In genomic region chr17:68764329-68764880, GRCm38 (mm10) we compare ENCODE assay signal across 25 mouse cellular contexts.
DNase-seq lines count a peak whose midpoint lies in the region; ATAC-seq and TF ChIP-seq lines count a peak whose summit lies in the region.
"Had no signal": no experiment of that assay in that cellular context is flagged by ENCODE, and none has a peak within 500 bp of the region (broad histone marks: within the 10 kb centered on the region; RNA-seq: fewer than 3 reads in every experiment).

No protein-coding gene starts in this region.

- ATAC-seq in hindbrain, postnatal 0 days, result peak; percentile 69
- no peak for ATAC-seq in hindbrain, embryonic 14.5 days (ENCODE audit: low FRiP score)
- ATAC-seq in G1E (ENCODE audit: extremely low read depth, insufficient number of reproducible peaks, low FRiP score, poor library complexity, severe bottlenecking), result no peak
- ATAC-seq: activated CD4-positive, CD25-positive, alpha-beta regulatory T cell, adult 4 months; forebrain, embryonic 13.5 days; inflammation-experienced regulatory T-cells, adult 6 months; liver, embryonic 12.5 days had no signal

- H3K27me3 ChIP-seq in hindbrain, postnatal 0 days (ENCODE audit: insufficient read depth, low read length), result no peaks in the 10 kb centered on the region
- H3K27me3 ChIP-seq in hindbrain, embryonic 14.5 days (ENCODE audit: control insufficient read depth, insufficient read depth, low read length), result no peaks in the 10 kb centered on the region
- no peaks in the 10 kb centered on the region for H3K27me3 ChIP-seq in G1E (ENCODE audit: insufficient read depth, low read length)
- H3K27me3 ChIP-seq: CH12.LX; embryonic facial prominence, embryonic 12.5 days; forebrain, embryonic 13.5 days; heart, embryonic 15.5 days; limb, embryonic 12.5 days; liver, embryonic 12.5 days; neural tube, embryonic 15.5 days had no signal

- H3K4me3 ChIP-seq in hindbrain, postnatal 0 days (ENCODE audit: low read length), result no peak overlapping the region
- H3K4me3 ChIP-seq in hindbrain, embryonic 14.5 days (replicated peaks; ENCODE audit: low read length), result no peak overlapping the region
- peak overlapping the region; percentile 10; the same call in 1 of the 2 replicates for H3K4me3 ChIP-seq in G1E (ENCODE audit: low read depth, low read length)
- H3K4me3 ChIP-seq: embryonic facial prominence, embryonic 12.5 days; erythroblast, embryonic 14.5 days; forebrain, embryonic 13.5 days; heart, embryonic 15.5 days; limb, embryonic 12.5 days; liver, embryonic 12.5 days; neural tube, embryonic 15.5 days had no signal

- no peaks in the 10 kb centered on the region for H3K4me1 ChIP-seq in hindbrain, postnatal 0 days (ENCODE audit: insufficient read depth, low read length)
- H3K4me1 ChIP-seq in hindbrain, embryonic 14.5 days (replicated peaks; ENCODE audit: control insufficient read depth, insufficient read depth, low read length), result no peaks in the 10 kb centered on the region
- no peaks in the 10 kb centered on the region for H3K4me1 ChIP-seq in G1E (ENCODE audit: insufficient read depth, low read depth, low read length)
- H3K4me1 ChIP-seq: embryonic facial prominence, embryonic 12.5 days; forebrain, embryonic 13.5 days; heart, embryonic 15.5 days; limb, embryonic 12.5 days; liver, embryonic 12.5 days; neural tube, embryonic 15.5 days had no signal

- H3K9me3 ChIP-seq in hindbrain, postnatal 0 days (ENCODE audit: low read length), result no peaks in the 10 kb centered on the region
- H3K9me3 ChIP-seq in hindbrain, embryonic 14.5 days (ENCODE audit: control insufficient read depth, low read length), result no peaks in the 10 kb centered on the region
- peaks cover 60% of the 10 kb centered on the region for H3K9me3 ChIP-seq in G1E (replicated peaks)
- H3K9me3 ChIP-seq: embryonic facial prominence, embryonic 12.5 days; forebrain, embryonic 13.5 days; heart, embryonic 15.5 days; limb, embryonic 12.5 days; liver, embryonic 12.5 days; neural tube, embryonic 15.5 days had no signal

- 67% methylated on average over 10 of the region's 10 CpGs for WGBS in hindbrain, postnatal 0 days
- WGBS in hindbrain, embryonic 14.5 days, result 87% methylated on average over 10 of the region's 10 CpGs

- no peak for TF ChIP-seq CTCF in hindbrain, postnatal 0 days (IDR thresholded peaks at IDR 0.05; ENCODE audit: low read depth)
- no peak for TF ChIP-seq CTCF in G1E (IDR thresholded peaks at IDR 0.05; ENCODE audit: low read depth, low read length)

- DNase-seq in hindbrain, postnatal 0 days (ENCODE audit: low spot score), result peak; percentile 42
- DNase-seq in hindbrain, embryonic 14.5 days (ENCODE audit: low spot score), result no peak
- DNase-seq in G1E (ENCODE audit: low spot score), result no peak
- peak; percentile 19 for DNase-seq in cerebellum, adult 11 months
- DNase-seq in cerebellum, adult 9-11 months, result peak; percentile 53
- no peak for DNase-seq in adipocyte (ENCODE audit: low spot score)
- DNase-seq in spleen, postnatal 10 days (ENCODE audit: low spot score in 2 of 2), result no peak
- DNase-seq: adrenal gland, postnatal 10 days; B cell, adult 2 months; gastrocnemius, postnatal 36 days; heart, postnatal 4 days; kidney, adult 8-10 months; kidney, postnatal 14 days; lung, adult 2 months; thymus, adult 2 months had no signal

- no peak overlapping the region for H3K9ac ChIP-seq in hindbrain, postnatal 0 days (replicated peaks; ENCODE audit: low read length)
- H3K9ac ChIP-seq in hindbrain, embryonic 14.5 days, result no peak overlapping the region
- H3K9ac ChIP-seq: embryonic facial prominence, embryonic 12.5 days; forebrain, embryonic 13.5 days; heart, embryonic 15.5 days; limb, embryonic 12.5 days; liver, embryonic 12.5 days; neural tube, embryonic 15.5 days had no signal

- no peak overlapping the region for H3K4me2 ChIP-seq in hindbrain, postnatal 0 days (ENCODE audit: low read depth, low read length)
- no peak overlapping the region for H3K4me2 ChIP-seq in hindbrain, embryonic 14.5 days (replicated peaks)
- H3K4me2 ChIP-seq: embryonic facial prominence, embryonic 12.5 days; forebrain, embryonic 13.5 days; heart, embryonic 15.5 days; limb, embryonic 12.5 days; liver, embryonic 12.5 days; neural tube, embryonic 15.5 days had no signal

- H3K36me3 ChIP-seq in hindbrain, postnatal 0 days (ENCODE audit: insufficient read depth, low read length), result no peaks in the 10 kb centered on the region
- H3K36me3 ChIP-seq in hindbrain, embryonic 14.5 days (replicated peaks; ENCODE audit: control insufficient read depth, insufficient read depth), result no peaks in the 10 kb centered on the region
- no peaks in the 10 kb centered on the region for H3K36me3 ChIP-seq in G1E (replicated peaks)
- H3K36me3 ChIP-seq: embryonic facial prominence, embryonic 12.5 days; heart, embryonic 15.5 days; limb, embryonic 12.5 days; liver, embryonic 12.5 days; neural tube, embryonic 15.5 days had no signal

- H3K27ac ChIP-seq in hindbrain, postnatal 0 days, result no peak overlapping the region
- no peak overlapping the region for H3K27ac ChIP-seq in hindbrain, embryonic 14.5 days
- H3K27ac ChIP-seq: embryonic facial prominence, embryonic 12.5 days; forebrain, embryonic 13.5 days; heart, embryonic 15.5 days; limb, embryonic 12.5 days; liver, embryonic 12.5 days; neural tube, embryonic 15.5 days had no signal

Comparison
In these comparisons a context has a peak if more than half of its experiments do, and no peak if none do; other contexts are left out.
1. DNase-seq: peak in hindbrain, postnatal 0 days (single experiment), cerebellum, adult 11 months (single experiment) and cerebellum, adult 9-11 months (single experiment); none in hindbrain, embryonic 14.5 days (single experiment), G1E (single experiment), adipocyte (single experiment) and spleen, postnatal 10 days (0 of 2).